Mouse (Mus musculus) c-Kit-positive CD71-positive TER-119-negative erythroid progenitor cells, embryonic 14.5 days (primary cell): Measurements from ENCODE around the gene Vcl.

Experiments
- DNase-seq: peaks from one replicate; pipeline ENCODE4 v3.0.0-alpha.2; 2013; ENCODE audit warnings: low read depth

The Vcl gene

DNA sequence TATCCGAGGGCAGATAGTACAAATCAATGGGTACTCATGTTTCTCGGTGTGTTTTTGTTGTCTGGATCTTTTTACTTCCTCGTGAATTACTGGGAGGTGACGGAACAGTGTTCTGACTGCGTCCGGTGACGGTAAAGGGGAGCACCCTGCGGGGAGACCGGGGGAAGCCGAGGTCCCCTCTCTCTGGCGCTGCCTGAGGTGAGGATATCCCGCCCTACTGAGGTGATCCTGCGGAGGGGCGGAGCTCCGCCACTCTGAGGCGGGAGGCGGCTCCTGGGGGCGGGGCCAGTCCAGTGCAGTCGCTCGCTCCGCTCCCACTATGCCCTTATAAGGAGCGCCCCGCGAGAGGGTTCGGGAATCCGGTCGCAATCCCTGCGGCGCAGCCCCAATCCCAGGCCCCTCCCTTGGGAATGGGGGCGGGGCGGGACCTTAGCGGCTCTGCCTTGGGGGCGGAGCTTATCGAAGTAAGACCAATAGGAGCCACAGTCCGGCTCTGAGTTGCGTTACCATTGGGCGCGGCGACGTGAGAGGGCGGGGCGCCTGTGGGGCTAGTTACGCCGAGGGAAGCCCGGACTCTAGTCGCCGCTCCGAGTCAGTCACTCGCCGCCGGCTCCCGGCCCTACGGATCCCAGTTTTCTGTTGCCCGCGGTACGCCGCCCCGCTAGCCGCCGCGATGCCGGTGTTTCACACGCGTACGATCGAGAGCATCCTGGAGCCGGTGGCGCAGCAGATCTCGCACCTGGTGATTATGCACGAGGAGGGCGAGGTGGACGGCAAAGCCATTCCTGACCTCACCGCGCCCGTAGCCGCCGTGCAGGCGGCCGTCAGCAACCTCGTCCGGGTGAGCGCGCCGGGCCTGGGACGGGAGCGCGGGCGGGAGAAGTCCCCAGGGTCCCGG, at the start of gene Vcl:
TSS of gene Vcl (plus strand) at position 551 of the 898 bp plus-strand sequence.
- peak; percentile 96 for DNase-seq

DNA sequence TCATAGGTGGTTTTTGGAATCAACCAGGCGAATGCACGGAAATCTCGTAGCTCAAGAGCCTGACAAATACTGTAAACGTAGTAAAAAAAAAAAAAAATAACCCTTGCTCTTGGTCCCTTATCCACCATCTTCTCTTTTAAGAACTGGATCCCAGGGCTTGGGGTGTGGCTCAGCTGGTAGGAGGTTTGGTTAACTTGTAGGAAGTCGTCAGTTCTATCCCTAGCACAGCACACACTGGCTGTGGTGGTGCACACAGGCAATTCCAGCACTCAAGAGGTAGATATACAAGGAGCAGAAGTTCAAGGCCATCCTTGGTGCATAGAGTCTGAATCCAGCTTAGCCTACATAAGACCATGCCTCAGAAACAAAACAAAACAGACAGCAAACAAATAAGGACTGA, 44.5 kb upstream of the Vcl start:
- peak; percentile 39 for DNase-seq

DNA sequence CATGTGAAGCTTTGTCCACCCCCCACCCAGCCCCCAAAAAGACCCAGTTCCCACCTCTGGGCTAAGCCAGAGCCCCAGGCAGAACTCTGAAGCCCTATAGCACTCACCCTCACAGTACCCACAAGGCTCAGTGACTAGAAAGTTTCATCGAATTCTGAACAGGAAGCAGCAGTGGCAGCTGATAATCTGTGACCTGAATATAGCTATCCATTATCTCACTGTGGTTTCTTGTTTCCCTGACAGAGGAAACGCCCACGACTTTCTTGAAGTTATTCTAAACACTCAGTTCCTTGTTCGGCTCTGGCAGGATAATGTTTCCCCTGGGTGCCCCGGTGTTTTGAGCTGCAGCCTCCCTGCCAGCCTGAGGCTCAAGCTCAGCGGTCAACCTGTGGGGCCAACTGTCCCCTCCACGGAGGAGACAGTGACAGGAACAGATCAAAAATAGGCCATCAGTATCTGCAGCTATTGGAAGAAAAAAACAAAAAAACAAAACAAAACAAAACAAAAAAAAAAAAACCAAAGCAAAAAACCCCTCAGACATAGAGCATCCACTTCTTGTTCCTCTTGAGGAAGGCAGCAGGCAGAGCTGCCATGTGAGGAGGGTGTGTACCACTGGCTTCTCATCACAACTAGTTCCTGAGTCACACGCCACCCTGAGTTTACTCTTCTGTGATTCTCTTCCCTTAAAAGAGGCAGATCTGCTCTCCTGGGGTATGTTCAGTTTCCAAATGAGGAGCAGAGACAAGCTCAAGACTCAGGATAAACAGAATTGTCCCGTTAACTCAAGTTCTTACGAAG, 43.9 kb upstream of the Vcl start:
- DNase-seq = peak; percentile 76

DNA sequence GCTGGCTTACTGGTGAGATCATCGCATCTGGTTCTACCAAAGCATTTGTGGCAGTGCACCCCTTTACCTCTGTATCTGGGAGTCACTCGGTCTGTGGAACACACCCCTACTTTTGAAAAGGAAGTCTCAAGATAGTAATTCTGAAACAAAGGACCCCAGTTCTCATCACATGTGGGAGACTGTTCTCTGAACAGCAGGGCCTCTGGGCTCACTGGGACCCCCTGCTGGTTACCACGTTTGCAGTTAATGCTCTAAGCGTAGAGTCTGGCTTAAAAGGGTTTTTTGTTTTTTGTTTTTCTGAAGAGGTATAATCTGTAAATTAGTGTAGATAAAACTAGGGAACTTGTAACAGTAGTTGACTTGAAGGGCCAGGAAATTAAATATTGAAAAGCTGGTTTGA, 42.9 kb upstream of the Vcl start:
- no peak for DNase-seq

DNA sequence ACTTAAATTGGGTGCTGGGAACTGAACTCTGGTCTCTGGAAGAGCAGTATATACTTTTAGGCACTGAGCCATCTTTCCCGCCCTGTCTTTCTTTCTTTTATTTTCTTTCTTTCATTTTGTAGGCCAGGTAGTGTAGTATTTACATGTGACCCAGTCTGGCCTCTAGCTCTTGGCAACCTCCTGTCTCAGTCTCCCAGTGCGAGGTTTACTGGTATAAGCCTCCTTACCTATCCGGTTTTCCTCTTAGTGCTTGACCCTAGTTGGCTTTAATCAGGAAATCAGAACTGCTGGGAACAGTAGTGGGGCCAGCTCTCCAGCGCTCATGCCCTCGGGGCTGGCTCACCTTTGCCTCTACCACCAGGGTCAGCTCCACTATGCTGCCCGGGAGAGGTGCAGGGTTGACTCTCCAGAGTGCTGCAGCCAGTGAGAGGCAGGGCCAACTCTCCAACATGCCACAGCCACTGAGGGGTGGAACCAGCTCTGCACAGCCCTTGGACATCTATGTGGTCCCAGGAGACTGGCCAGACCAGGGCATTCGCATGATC, 41.6 kb upstream of the Vcl start:
- DNase-seq = no peak

DNA sequence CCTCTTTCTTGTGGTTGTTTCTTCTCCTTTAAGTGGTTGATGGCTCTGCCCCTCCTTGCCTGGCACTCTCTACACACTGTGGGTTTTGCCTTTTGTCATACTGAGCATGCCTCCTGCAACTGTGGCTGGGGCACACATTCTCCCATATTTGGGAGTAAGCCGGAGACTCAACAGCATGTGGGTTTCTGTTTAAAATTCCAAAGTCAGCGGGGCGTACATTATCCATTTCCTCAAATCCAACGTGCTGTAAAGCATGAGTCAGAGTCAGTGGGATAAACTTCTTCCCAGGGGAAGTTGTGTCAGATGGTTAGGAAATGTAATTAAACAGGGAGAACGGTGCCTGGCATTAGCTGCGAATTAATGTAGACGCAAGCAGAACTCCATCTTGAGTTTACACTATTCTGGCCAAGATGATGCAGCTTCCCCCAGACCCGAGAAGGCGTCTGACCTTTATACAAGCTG, 37.2 kb upstream of the Vcl start:
- DNase-seq = no peak

DNA sequence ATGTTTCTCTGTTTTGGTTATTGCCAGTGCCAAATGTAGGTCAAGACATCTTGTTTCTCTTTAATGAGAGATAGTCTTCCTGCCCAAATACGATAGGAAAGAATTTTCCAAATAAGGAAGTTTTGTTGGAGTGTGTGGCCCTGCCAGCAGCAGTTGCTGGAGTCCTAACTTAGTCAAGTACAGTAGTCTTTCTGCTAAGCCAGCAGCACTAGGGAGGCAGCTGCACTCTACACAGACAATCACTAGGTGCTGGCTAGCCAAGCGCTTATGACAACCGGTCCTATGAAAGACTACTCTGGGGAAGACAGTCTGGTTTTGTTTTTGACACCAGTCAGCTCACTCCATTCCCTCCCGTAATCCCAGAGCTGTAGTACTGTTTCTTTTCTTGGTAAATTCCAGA, 35.4 kb upstream of the Vcl start:
- DNase-seq = no peak

DNA sequence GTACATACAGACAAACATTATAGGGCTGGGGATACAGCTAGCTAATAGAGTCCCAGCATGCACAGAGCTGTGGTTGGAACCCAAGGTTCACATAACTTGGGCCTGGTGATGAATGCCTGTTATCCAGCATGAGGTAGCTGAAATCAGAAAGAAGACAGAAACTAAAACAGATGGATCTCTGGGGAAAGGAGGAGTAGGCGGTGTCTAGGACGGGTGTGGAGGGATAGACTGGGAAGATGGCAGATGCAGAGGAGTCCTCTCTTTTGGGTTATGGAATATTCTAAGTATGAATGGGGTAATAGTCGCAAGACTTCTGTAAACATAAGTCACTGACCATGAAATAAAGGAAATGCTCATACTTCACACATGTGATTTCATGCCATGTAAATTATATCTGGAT, 27.9 kb upstream of the Vcl start:
- DNase-seq = no peak

DNA sequence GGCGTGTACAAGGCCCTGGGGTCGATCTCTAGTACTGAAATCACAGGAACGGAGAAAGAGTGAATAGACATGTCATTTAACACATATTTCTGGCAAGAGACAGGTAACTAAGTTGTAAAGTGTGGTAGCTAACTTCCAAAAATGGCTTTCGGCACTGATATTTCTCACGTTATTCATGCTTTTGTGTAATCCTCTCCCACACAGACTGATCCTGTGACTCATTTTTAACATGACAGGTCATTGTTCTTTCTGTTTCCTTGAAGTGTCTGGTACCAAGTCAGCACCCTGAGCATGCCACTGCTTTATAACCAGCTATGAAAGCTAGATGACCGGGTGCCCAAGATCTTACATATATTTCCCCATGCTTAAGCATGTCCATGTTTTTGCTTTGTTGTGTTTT, 26.1 kb upstream of the Vcl start:
- DNase-seq = no peak

DNA sequence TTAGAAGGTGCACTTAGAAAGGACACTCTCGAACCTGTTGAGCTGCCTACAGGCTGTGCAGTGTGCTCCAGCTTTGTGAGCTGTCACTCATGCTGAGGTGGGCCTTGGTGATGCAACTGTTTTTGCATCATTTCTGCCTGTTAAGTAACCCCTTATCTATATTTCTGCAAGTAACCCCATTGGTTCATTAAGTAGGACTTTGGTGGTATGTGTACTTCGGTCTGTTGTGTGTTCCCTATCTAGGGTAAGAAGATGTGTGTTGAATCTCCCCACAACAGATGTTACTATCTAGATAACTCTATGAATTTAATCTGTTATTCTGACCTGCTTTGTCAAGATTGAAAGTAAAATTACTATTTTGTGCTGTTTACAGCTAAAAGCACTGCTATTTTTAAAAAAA, 17.4 kb upstream of the Vcl start:
- DNase-seq = peak; percentile 60

DNA sequence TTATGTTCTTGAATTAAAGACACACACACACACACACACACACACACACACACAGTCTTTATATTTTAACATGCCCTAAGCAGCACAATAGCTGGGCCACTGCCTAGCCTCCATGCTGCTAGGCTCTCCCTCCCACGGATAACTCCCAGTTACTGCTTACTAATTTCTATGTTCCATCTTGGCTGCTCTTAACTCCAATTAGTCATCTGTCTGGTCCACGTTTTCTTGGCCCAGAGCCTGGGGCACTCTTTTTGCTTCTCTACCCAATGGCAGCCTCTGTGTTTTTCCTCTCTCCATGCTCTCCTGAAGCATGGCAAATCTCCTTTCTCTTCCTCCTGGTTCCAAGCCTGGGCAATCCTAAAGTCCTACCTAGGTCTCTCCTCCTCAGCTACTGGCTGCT, 14.8 kb upstream of the Vcl start:
- no peak for DNase-seq

DNA sequence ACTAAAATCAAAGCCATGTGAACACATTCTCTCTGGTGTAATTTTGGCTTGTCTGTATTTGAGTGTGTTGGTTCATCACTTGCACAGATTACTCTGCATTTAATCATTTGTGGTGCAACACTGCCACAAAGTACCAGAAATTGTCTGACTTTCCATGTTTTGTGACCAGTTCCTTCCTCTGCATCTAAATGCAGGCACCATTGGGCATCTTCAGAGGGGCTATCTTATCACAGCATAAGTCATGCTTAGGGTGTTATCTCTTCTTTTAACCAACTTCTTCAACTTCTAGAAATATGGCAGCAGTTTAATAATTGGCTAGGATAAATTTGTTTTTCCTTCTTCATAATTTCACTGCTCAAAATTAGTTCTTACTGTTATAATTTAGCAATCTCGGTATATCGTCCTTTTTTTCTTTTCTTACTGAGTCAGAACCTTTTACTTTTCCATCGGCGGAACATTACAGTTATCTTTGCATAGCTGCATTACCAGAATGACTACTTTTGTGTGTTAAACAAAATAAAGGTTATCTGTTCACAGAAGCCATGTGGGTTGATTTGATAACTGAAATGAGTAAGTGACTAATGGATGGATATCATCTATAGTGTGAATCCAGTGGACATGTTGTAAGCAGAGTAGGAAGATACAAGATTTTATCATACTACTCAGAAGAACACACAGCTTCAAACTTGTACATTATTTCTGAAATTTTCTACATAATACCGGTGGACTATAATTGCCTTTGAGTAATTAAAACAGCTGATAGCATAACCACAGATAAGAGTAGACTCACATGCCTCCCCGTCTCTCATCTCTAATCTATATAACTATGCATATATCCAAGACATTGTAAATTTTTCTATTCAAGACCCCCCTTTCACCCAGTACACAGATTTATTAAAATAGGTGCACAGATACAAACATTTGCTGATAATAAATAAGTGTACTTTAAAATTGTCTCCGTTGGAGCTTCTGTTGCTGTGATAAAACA, 12.3 kb upstream of the Vcl start:
- DNase-seq = peak; percentile 64

DNA sequence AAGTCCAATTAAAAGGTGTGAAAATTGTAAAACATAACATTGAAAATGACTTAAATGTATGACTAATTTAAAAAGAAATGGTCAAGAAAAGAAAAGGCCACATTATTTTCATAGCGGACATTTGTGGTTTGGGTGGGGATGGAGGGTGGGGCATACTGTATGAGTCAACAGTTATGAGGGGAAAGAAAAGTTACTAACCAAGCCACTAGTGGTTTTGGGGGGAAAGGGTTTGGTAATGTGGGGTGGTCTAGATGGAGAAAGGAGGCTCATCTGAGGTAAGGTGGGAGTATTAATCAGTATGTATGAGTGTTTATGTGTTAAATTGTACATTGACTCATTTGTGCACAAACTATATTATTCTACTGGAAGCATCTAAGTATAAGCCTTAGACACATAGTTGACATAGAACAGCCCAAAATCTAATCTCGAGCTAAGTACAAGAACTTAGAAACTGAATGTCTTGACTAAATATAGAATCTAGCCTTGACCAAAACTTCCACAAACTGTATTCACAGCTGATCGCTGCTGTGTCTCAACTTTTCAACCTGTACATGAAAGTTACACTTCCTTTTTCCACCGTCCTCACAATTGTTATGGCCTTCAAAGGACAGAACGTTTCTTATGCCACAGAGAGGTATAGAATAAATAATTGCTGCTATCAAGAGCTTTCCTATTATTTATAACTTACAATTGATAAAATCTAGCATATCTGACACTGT, 5.0 kb upstream of the Vcl start:
- no peak for DNase-seq

DNA sequence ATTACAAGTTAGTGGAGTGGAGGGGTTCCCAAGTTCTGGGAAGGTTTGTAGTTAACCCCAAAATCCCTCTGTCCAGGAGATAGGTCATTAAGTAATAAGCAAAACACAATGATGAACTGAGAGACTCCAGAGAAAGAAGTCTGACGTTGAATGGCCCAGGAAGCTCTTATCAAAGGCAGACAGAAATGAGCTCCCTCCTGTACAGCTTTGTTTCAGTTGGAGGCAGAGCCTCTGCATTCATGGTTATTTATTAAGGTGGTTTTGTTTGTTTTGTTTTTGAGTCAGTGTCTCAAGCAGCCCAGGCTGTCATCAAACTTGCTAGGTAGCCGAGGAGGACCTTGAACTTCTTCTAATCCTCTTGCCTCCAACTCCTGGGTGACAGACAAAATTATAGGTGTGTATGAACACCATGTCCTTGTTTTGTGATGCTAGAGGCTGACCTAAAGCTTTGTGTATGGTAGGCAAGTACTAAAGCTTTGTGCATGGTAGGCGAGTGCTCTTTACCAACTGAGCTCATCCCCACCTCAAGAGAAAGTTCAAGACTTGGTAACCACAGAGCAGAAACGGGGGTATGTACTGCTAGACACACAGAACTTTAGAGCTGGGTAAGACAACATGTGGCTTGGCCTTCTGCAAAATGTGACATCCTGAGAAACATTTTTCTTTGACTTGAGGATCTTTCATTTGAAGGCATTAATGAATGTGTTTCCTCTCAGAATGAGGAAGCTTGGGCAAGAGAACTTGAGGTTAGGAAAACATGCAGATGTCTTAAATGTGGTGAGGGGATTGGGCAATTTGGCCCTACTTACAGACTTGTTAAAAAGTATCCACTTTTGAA, 1.5 kb upstream of the Vcl start:
- peak; percentile 50 for DNase-seq

DNA sequence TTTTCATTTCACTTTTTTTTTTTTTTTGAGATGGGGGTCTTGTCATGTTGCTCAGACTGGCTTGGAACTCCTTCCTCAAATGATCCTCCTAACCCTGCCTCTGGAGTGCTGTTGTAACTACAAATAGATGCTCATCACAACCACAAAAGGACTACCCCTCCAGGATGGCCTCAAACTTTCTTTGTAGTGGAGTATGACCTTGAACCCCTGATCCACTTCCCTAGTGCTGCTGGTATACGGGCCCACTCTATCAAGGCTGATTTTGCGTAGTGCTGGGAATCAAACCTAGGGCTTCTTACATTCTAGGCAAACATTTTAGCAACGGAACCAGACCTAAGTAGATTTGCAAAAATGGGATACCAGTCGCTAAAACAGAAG, 901 bp upstream of the Vcl start:
- DNase-seq = no peak

DNA sequence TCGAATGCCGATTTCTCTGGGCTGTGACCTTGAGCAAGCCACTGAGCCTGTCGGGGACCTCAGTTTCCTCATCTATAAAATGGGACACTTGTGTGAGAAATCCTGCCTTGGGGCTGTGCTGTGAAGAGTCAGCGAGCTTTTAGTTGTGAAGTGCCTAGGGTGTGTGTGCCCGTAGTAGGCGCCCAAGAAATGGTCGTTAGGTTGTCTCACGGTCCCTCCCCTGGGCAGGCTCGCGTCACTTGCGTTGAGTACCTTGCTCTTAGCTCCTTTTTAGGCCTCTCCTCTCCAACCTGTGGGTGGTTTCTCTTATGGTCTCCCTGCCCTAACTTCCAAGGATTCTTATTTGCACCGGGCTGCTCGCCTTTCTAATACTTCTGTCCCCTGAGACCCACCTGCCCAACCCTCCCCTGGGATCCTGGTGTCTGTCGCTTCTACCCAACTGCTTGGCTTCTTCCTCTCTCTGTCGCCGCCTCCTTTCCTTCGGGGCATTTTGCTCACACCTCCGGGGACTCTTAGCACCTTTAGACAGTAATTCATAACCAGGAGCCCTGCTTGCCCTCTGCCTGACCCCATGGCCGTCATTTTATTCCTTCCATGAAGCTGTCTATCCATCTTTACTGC, 726 bp downstream of the Vcl start:
- DNase-seq = peak; percentile 56

DNA sequence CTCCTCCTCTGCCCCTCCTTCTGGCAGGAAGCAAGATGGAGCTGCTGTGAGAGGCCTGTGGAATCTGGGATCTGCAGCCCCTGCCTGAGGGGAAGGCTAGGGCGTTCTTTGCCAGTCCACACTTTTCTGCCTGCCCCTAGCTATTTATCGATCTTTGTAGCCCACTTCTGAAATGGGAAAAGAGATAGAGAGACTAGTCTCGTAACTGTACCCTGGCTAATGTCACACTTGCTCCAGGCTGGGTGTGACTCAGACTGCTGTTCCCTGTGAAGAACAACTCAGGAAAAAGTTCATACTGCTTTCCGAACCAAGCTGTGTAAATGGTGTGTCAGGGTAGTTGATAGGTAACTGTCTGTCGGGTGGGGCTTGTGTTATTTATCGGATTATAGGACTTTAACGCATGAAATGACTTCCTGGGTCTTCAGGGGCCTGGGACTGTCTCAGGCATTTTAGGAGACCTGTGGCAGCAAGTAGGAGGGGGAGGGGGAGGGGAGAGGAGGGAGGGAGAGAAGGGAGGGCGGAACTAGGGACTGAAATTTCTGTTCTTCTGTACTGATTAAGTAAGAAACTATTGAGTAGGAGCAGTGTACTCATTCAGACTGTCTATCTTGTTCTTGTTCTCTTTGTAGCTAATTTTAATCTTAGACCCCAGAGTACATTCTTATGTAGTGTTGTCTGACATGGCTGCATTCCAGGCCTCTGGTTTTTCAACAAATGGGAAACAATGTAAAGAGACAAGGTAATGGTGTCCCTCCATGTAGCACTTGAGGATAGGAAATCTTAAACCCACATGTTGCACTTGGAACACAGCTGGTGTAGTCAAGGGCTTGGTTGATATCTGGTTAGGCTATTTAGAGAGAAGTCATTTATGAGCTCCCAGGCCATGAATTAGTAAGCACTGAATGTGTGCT, 1.5 kb downstream of the Vcl start:
- no peak for DNase-seq

DNA sequence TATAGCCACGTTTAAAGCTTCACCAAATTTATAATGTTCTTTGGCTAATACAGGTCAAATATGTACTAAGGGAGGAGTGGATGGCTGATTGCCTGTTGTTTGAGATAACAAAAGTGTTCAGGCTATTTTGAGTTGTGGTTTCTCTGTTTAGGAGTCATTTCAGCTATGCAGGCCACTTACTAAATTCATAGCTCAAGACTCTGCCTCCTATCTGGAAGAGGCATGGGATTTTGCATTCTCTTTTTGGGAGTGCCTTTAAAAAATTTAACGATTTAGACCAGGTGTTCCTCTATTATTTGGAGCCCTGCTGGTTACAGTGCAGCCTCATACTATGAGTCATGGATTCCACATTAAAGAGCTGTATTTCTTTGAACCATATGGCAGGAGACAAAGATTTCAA, 9.2 kb downstream of the Vcl start:
- peak; percentile 59 for DNase-seq

DNA sequence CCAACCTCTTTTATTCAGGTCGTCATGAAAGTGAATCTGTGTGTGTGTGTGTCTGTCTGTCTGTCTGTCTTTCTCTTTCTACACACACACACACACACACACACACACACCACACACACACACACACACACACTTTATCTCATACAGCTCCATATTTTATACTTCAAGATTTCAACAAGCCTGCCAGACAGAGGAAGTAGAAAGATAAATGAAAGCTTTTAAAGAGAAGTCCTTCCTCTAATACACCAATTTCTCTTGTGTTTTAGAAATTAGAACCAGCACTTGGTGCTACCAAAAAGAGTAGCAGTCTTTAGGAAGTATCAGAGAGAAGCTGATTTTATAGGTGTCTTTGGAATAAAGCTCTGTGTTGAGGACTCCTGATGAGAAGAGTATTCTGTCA, 9.7 kb downstream of the Vcl start:
- no peak for DNase-seq
